Mouse (Mus musculus): Measurements from ENCODE around the gene Yars. TPM values are rescaled to one million over a fixed set of nuclear protein-coding genes. Genes with fewer than 3 reads are reported as not detected.

Gene Yars
- polyA plus RNA-seq, 1 experiment from 2014 or later, result 63.0 TPM

DNA sequence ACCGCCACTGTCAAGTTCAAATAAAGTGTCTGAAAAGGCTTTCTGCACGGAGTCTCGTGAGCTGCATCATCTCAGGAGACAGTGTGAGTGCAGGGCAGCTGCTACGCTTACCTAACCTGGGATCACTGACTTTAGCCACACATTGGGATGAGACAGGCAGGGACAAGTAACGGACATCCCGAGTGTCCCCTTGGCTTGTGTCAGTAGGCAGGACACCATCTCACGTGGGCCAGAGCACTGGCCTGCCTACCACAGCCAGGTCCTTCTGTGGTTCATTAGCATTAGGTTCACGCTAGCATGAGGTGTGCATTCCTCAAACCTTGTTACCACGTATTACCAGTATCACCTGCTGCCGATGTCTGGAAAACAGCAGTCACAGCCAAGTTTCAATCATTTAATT lies 29.6 kb downstream of the Yars start:
- in situ Hi-C loops (cut with MboI; ENCODE audit: low pct_unique_long_range_greater_than_20kb), result no loop called here

GRCm38 (mm10) chr4:129220376-129221089 lies 31.0 kb downstream of the Yars start:
- ChIA-PET CTCF (interaction anchor here (1.1 kb wide), 2 partner anchors 11 to 14 kb away, joined by 3 to 4 read pairs; no protein-coding TSS in a partner anchor), POLR2A (interaction anchor here (1.0 kb wide), 1 partner anchor 23 kb away, joined by 3 read pairs; no protein-coding TSS in a partner anchor)
- no peak for DNase-seq (ENCODE audit: low read depth, low spot score)
- in situ Hi-C loops (cut with MboI; ENCODE audit: low pct_unique_long_range_greater_than_20kb), result no loop called here
- H3K27me3 ChIP-seq, result no peaks in the 10 kb centered on the region
- no peak for ATAC-seq
- no peak for TF ChIP-seq CTCF (IDR thresholded peaks at IDR 0.05)

More for the DNA sequence above, 29.6 kb downstream of the Yars start:
- ChIA-PET CTCF (interaction anchor here (1.1 to 1.2 kb wide), 2 partner anchors 10 to 57 kb away, joined by 4 read pairs; no protein-coding TSS in a partner anchor), POLR2A (interaction anchor here (0.6 kb wide), 1 partner anchor 54 kb away, joined by 3 read pairs; no protein-coding TSS in a partner anchor)
- DNase-seq (ENCODE audit: low read depth, low spot score) (no peak), ATAC-seq (no peak)
- TF ChIP-seq CTCF (IDR thresholded peaks at IDR 0.05), result no peak
- no peaks in the 10 kb centered on the region for H3K27me3 ChIP-seq

DNA sequence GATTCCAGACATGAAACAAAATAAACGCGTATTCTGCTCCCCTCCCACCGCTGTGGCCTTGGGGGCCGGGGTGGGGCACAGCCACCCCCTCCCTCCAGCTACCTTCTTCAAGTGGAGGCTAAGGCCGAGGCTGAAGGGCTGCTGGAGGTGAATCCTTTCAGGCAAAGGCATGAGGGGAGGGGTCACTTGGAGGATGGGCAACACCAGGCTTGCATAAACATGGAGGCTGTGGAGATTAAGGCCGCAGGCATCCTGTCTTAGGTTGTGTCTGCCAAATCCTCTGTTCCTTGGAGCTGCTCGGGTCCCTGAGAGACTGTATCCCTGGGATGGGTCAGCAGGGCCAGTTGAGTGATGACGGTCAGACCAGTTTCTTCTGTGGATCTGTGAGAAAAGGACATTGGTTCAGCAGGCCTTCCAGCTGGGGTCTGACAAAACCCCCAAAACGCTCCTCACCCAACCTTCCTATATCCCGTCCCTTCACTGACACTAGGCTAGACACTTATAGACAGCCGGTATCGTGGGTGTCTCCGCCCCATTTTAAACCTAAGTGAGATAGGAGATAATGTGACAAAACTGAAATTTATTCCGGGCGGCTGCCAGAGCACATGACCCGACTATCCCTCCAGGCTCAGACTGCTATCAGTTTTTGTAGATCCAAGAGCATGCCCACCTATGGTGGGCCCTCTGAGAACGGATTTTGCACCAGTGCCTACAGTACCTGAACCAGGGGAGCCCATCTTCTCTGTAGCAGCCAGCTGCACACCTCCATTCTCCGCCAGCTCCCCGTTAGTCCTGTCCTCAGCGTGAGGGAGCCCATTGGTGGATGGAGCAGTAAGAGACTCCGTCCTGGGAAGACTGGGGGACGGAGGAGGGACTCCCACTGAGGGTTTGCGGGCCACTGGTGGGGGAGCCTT lies 31.8 kb downstream of the Yars start:
- ATAC-seq (no peak), DNase-seq (ENCODE audit: low read depth, low spot score) (no peak)
- CTCF ChIA-PET, result interaction anchor here (1.1 kb wide), 1 partner anchor 13 kb away, joined by 3 read pairs; no protein-coding TSS in a partner anchor

DNA sequence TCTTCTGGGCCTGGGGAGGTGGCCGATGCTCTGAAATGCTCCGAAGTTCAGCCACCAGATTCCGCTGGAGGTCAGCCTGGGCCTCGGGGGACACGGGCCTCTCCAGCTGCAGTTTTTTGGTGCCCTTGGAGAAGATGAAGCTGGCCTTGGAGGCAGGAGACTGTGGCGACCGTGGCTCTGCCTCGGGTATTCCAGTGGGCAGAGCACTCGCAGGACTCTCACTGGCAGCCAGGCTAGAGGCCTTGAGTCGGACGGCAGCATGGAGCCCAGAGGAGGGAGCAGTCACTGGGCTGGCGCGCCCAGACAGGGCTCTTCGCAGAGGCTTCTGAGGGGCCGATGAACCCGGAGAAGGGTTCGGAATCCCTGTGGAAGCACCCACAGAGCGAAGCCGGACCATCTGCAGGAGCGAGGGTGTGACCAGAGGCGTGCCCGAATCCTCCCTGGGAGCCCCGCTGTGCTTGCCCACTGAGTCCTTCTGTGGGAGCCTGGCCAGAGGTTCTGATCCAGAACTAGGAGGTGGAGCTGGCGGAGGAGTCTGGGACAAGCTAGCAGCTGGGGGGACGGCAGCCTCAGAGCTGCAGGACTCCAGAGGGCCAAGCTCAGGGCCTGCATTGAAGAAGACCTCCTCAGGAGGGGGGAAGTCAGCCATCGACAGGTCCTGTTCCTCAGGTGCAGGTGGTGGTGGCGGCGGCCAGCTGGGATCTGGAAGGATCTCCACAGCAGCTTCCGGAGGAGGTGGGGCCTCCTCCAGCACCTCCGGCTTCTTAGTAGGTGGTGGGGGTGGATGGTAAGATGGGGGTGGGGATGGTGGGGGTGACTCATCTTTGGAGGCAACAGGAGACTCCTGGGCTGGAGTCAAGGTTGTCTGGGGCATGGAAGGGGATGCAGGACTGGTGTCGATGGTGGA lies 32.7 kb downstream of the Yars start:
- no peak for DNase-seq (ENCODE audit: low read depth, low spot score)
- POLR2A ChIA-PET, result interaction anchor here (0.7 kb wide), 1 partner anchor 9 kb away, joined by 3 read pairs; no protein-coding TSS in a partner anchor
- no peaks in the 10 kb centered on the region for H3K27me3 ChIP-seq
- in situ Hi-C loops (cut with MboI; ENCODE audit: low pct_unique_long_range_greater_than_20kb), result no loop called here
- no peak for TF ChIP-seq CTCF (IDR thresholded peaks at IDR 0.05)
- no peak for ATAC-seq
- CTCF ChIA-PET, result no interaction called here

More for the DNA sequence above, 31.8 kb downstream of the Yars start:
- POLR2A ChIA-PET, result no interaction called here
- in situ Hi-C loops (cut with MboI; ENCODE audit: low pct_unique_long_range_greater_than_20kb), result no loop called here
- no peaks in the 10 kb centered on the region for H3K27me3 ChIP-seq
- TF ChIP-seq CTCF (IDR thresholded peaks at IDR 0.05), result no peak

DNA sequence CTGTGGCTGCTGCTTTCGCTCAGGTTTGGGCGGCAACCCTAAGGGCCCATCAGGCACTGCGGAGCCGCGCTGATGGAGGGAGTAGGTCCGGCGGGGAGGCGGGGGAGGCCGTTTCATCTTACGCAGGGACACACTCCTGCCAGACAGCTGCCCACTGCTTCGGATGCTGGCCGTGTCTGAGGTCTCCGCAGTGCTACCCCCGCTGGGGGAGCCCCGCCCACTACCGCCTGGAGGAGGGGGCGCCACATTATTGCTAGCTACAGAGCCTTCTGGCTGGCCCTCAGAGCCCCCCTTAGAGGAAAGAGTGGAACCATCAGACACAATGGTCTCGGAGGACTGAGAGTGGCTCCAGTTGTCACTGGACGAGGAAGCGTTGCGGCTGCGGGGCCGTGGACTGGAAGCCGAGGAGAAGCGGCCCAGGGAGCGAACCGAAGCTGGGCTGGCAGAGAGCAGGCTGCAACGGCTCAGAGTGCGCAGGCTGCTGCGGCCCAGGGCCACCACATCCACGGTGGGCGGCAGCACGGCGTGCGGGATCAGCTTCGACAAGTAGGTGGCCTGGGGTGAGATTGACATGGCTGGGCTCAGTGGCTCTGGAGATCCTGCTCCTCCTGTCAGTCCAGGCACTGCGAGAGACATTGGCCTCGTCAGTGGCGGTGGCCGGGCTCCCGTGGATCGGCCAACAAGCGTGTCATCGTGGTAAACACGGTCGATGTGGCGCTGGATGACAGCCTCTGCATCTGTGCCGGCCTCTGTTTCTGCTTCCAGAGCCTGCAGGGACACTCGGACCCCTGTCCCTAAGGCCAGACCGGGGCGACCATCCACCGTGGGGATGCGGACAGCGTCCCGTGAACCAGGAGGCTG lies 34.1 kb downstream of the Yars start:
- in situ Hi-C loops (cut with MboI; ENCODE audit: low pct_unique_long_range_greater_than_20kb), result no loop called here
- DNase-seq (ENCODE audit: low read depth, low spot score), result no peak
- ATAC-seq, result no peak
- ChIA-PET CTCF (no interaction called here), POLR2A (no interaction called here)
- no peak for TF ChIP-seq CTCF (IDR thresholded peaks at IDR 0.05)
- H3K27me3 ChIP-seq, result no peaks in the 10 kb centered on the region

DNA sequence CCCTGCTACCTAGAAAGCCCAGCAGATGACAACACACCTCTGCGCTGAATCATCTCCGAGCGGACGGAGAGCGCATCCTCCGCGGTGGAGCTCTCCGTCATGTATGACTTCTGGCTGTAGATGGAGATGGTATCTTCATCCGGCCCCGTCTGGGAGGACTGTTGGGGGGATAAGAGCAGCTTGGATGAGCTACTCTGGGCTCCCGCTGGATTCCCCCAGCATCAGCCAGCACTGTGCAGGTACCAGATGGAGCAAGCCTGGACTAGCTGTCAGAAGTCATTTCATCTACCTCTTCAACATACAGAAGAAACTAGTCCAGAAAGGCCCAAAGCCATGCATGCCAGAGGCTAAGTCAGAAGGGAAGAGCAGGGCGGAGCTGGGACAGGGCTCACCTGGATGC lies 35.8 kb downstream of the Yars start:
- POLR2A ChIA-PET, result interaction anchor here (0.6 kb wide), 1 partner anchor 48 kb away, joined by 3 read pairs; no protein-coding TSS in a partner anchor
- H3K27me3 ChIP-seq, result no peaks in the 10 kb centered on the region

DNA sequence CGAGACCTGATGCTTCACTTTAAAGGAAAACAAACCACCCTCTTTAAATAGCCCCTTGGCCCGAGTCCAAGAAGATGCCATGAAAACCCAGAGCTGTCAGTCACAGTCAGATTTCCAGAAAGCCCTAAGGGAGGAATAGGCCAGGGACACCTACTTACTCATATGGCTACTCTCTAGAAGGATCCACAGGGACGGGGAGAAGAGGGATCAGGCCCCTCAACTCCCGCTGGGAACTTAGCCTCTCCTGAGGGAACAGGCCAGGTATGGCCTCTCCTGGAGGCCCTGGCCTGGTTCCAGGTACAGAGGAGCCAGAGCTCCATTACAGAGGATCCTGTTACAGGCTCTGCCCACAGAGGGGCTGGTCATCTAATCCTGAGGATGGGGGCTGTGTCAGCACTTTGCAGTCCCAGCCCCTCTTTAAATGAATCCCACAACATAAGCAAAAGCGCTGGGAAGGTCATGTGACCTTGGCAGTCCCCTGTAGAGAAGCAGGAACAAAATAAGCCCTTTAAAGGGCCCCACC lies 36.9 kb downstream of the Yars start:
- no peak for TF ChIP-seq CTCF (IDR thresholded peaks at IDR 0.05)
- ChIA-PET POLR2A (no interaction called here), CTCF (interaction anchor here (0.9 to 1.8 kb wide), 2 partner anchors 10 to 30 kb away, joined by 3 to 4 read pairs; no protein-coding TSS in a partner anchor)
- in situ Hi-C loops (cut with MboI; ENCODE audit: low pct_unique_long_range_greater_than_20kb), result no loop called here
- no peaks in the 10 kb centered on the region for H3K27me3 ChIP-seq
- no peak for DNase-seq (ENCODE audit: low read depth, low spot score)
- no peak for ATAC-seq

More for the DNA sequence above, 35.8 kb downstream of the Yars start:
- in situ Hi-C loops (cut with MboI; ENCODE audit: low pct_unique_long_range_greater_than_20kb), result no loop called here
- CTCF ChIA-PET, result no interaction called here
- no peak for ATAC-seq
- no peak for DNase-seq (ENCODE audit: low read depth, low spot score)
- TF ChIP-seq CTCF (IDR thresholded peaks at IDR 0.05), result no peak

GRCm38 (mm10) chr4:129227170-129227984 lies 37.8 kb downstream of the Yars start:
- ATAC-seq (no peak), DNase-seq (ENCODE audit: low read depth, low spot score) (no peak)
- ChIA-PET CTCF (interaction anchor here (0.6 to 1.8 kb wide), 3 partner anchors 9 to 85 kb away, joined by 3 to 4 read pairs (median 3); no protein-coding TSS in a partner anchor), POLR2A (no interaction called here)
- H3K27me3 ChIP-seq, result no peaks in the 10 kb centered on the region
- TF ChIP-seq CTCF (IDR thresholded peaks at IDR 0.05), result no peak
- in situ Hi-C loops (cut with MboI; ENCODE audit: low pct_unique_long_range_greater_than_20kb), result no loop called here
